Mouse (Mus musculus) MEL (cell line): Measurements from ENCODE around the gene Sh3gl3. TPM values are rescaled to one million over a fixed set of nuclear protein-coding genes. Genes with fewer than 3 reads are reported as not detected.

Experiments used
- DNase-seq: peaks from one replicate; pipeline ENCODE4 v3.0.0; 2011; ENCODE audit warnings: low read depth, low spot score
- H3K27ac ChIP-seq: 2 replicates; pipeline ENCODE4 v1.5.1; 2012; ENCODE audit warnings: low read depth, mild to moderate bottlenecking, control low read depth, low read length, moderate library complexity; ENCODE audit not compliant: control insufficient read depth
- H3K27me3 ChIP-seq, 2 experiments: fragments of 150-350 bp in 1 of 2; sonication (generic) in 1 of 2; 2 replicates each; pipeline ENCODE4 v1.6.1; 2012; ENCODE audit warnings: low read length in 2 of 2, mild to moderate bottlenecking in 2 of 2, improper control_type of control experiment in 1 of 2, moderate library complexity in 1 of 2; ENCODE audit not compliant: insufficient read depth in 2 of 2, control insufficient read depth in 1 of 2
- H3K36me3 ChIP-seq, 2 experiments: 2 replicates each; pipeline ENCODE4 v1.6.1; 2012 to 2014; ENCODE audit warnings: low read length in 2 of 2, improper control_type of control experiment in 1 of 2, inconsistent platforms in 1 of 2, mild to moderate bottlenecking in 1 of 2; ENCODE audit not compliant: insufficient read depth in 2 of 2, control insufficient read depth in 1 of 2
- H3K4me1 ChIP-seq, 2 experiments: fragments of 150-350 bp in 1 of 2; sonication (generic) in 1 of 2; 2 replicates each; pipeline ENCODE4 v1.6.1; 2012; ENCODE audit warnings: low read length in 2 of 2, improper control_type of control experiment in 1 of 2, mild to moderate bottlenecking in 1 of 2; ENCODE audit not compliant: insufficient read depth in 2 of 2, control insufficient read depth in 1 of 2
- H3K4me3 ChIP-seq, 2 experiments: fragments of 150-350 bp in 1 of 2; sonication (generic) in 1 of 2; 2 replicates each; pipeline ENCODE4 v1.5.1; 2012; ENCODE audit warnings: low read depth in 2 of 2, low read length in 2 of 2, mild to moderate bottlenecking in 2 of 2, moderate library complexity in 2 of 2, control low read depth in 1 of 2, improper control_type of control experiment in 1 of 2; ENCODE audit not compliant: control insufficient read depth in 1 of 2, insufficient read depth in 1 of 2
- H3K79me2 ChIP-seq: 2 replicates; pipeline ENCODE4 v1.6.1; 2012; ENCODE audit warnings: mild to moderate bottlenecking, low read length, moderate library complexity; ENCODE audit not compliant: control insufficient read depth, poor library complexity, insufficient read depth
- H3K9ac ChIP-seq: 2 replicates; pipeline ENCODE4 v1.6.1; 2012; ENCODE audit warnings: low read depth, mild to moderate bottlenecking, control low read depth, low read length, moderate library complexity; ENCODE audit not compliant: control insufficient read depth, poor library complexity, severe bottlenecking
- H3K9me3 ChIP-seq: fragments of 150-350 bp; sonication (generic); replicated peaks from 2 replicates; pipeline ENCODE4 v1.6.1; 2012; ENCODE audit warnings: mild to moderate bottlenecking, low read length, improper control_type of control experiment, moderate library complexity; ENCODE audit not compliant: insufficient read depth
- BHLHE40 ChIP-seq: IDR thresholded peaks from 2 replicates; pipeline ENCODE4 v1.6.1; 2012; ENCODE audit warnings: low read depth, mild to moderate bottlenecking, inconsistent platforms, low read length, improper control_type of control experiment, borderline replicate concordance
- CTCF ChIP-seq, 3 experiments: IDR thresholded peaks in 2 of 3; conservative IDR thresholded peaks in 1 of 3; 2 replicates each; pipeline ENCODE4 v1.5.1; 2011 to 2012; ENCODE audit warnings: low read length in 3 of 3, low read depth in 2 of 3, mild to moderate bottlenecking in 2 of 3, improper control_type of control experiment in 1 of 3, inconsistent platforms in 1 of 3, mixed read lengths in 1 of 3, moderate library complexity in 1 of 3; ENCODE audit not compliant: control insufficient read depth in 1 of 3, insufficient read depth in 1 of 3, poor library complexity in 1 of 3, severe bottlenecking in 1 of 3
- ETS1 ChIP-seq: IDR thresholded peaks from 2 replicates; pipeline ENCODE4 v1.6.1; 2012; ENCODE audit warnings: low read depth, mild to moderate bottlenecking, inconsistent platforms, low read length, improper control_type of control experiment, moderate library complexity
- GABPA ChIP-seq: IDR thresholded peaks from 2 replicates; pipeline ENCODE4 v1.6.1; 2012; ENCODE audit warnings: low read depth, mild to moderate bottlenecking, inconsistent platforms, low read length, improper control_type of control experiment, moderate library complexity
- HCFC1 ChIP-seq: IDR thresholded peaks from 2 replicates; pipeline ENCODE4 v1.6.1; 2012; ENCODE audit warnings: low read depth, mild to moderate bottlenecking, inconsistent platforms, low read length, improper control_type of control experiment, moderate library complexity
- JUND ChIP-seq: IDR thresholded peaks from 2 replicates; pipeline ENCODE4 v1.6.1; 2011; ENCODE audit warnings: low read depth, mild to moderate bottlenecking, improper control_type of control experiment, low read length
- MYC ChIP-seq: IDR thresholded peaks from 2 replicates; pipeline ENCODE4 v1.6.1; 2011; ENCODE audit warnings: low read depth, mild to moderate bottlenecking, low read length, improper control_type of control experiment, moderate library complexity
- NRF1 ChIP-seq: IDR thresholded peaks from 2 replicates; pipeline ENCODE4 v1.6.1; 2014; ENCODE audit warnings: low read depth, mild to moderate bottlenecking, inconsistent platforms, low read length, improper control_type of control experiment, moderate library complexity; ENCODE audit not compliant: poor library complexity, insufficient read depth, severe bottlenecking
- POLR2AphosphoS5 ChIP-seq: IDR thresholded peaks from 2 replicates; pipeline ENCODE4 v1.6.1; 2012; ENCODE audit warnings: low read depth, borderline replicate concordance, mild to moderate bottlenecking, inconsistent platforms, low read length, moderate library complexity, mixed read lengths
- polyA plus RNA-seq, 2 experiments: library from polyadenylated mRNA; stranded (reverse) in 1 of 2; unstranded in 1 of 2; fragments of >175 nt in 1 of 2; fragments of >200 nt in 1 of 2; gene quantifications; 2 replicates each; pipeline versions ENCODE4 v1.2.1 to v1.2.4; 2012; ENCODE audit warnings: low replicate concordance in 2 of 2, low read depth in 1 of 2; ENCODE audit not compliant: insufficient read length in 2 of 2, insufficient read depth in 1 of 2, missing spikeins in 1 of 2
- total RNA-seq: library from RNA; depleted of rRNA; stranded (reverse); fragments of 300-350 nt; gene quantifications from 2 replicates; pipeline ENCODE4 v1.2.3, GENCODE M21; 2012

Gene Sh3gl3
- total and polyA plus RNA-seq, 3 experiments, result not detected

- H3K9ac ChIP-seq, result no peak overlapping the region
- H3K27me3 ChIP-seq, result no peaks in the 10 kb centered on the region
- H3K36me3 ChIP-seq, result no peaks in the 10 kb centered on the region
- DNase-seq, result no peak
- no peaks in the 10 kb centered on the region for H3K9me3 ChIP-seq
- no peak for TF ChIP-seq NRF1
- no peak for TF ChIP-seq GABPA
- no peak for TF ChIP-seq JUND
- no peak for TF ChIP-seq HCFC1
- TF ChIP-seq CTCF (IDR thresholded peaks at IDR 0.05 in 2 of 3, conservative IDR thresholded peaks at IDR 0.05 in 1 of 3; ENCODE audit: control insufficient read depth in 1 of 3, insufficient read depth in 1 of 3, low read depth in 2 of 3, low read length in 3 of 3, poor library complexity in 1 of 3, severe bottlenecking in 1 of 3), result no peak
- no peak for TF ChIP-seq ETS1
- TF ChIP-seq POLR2AphosphoS5, result no peak
- no peaks in the 10 kb centered on the region for H3K79me2 ChIP-seq
- no peak overlapping the region for H3K4me3 ChIP-seq
- H3K27ac ChIP-seq, result no peak overlapping the region
- no peaks in the 10 kb centered on the region for H3K4me1 ChIP-seq
These were observed 164.5 kb downstream of the Sh3gl3 start for GRCm38 (mm10) chr7:82338121-82338520.

GRCm38 (mm10) chr7:82338532-82338931, 164.9 kb downstream of the Sh3gl3 start:
- DNase-seq, result no peak
- Histone ChIP-seq H3K4me1 (no peaks in the 10 kb centered on the region), H3K4me3 (no peak overlapping the region), H3K9ac (no peak overlapping the region), H3K36me3 (no peaks in the 10 kb centered on the region), H3K9me3 (no peaks in the 10 kb centered on the region), H3K27ac (no peak overlapping the region), H3K79me2 (no peaks in the 10 kb centered on the region), H3K27me3 (no peaks in the 10 kb centered on the region)
- TF ChIP-seq MYC (no peak), CTCF (IDR thresholded peaks at IDR 0.05 in 2 of 3, conservative IDR thresholded peaks at IDR 0.05 in 1 of 3; ENCODE audit: control insufficient read depth in 1 of 3, insufficient read depth in 1 of 3, low read depth in 2 of 3, low read length in 3 of 3, poor library complexity in 1 of 3, severe bottlenecking in 1 of 3) (peak in 2 of 3 experiments; percentile 2 to 16; a peak in 2 of 6 replicates)

- Histone ChIP-seq H3K9ac (no peak overlapping the region), H3K4me3 (no peak overlapping the region), H3K9me3 (no peaks in the 10 kb centered on the region), H3K79me2 (no peaks in the 10 kb centered on the region), H3K36me3 (no peaks in the 10 kb centered on the region), H3K27ac (no peak overlapping the region), H3K27me3 (no peaks in the 10 kb centered on the region), H3K4me1 (no peaks in the 10 kb centered on the region)
- DNase-seq, result no peak
- TF ChIP-seq BHLHE40 (no peak), CTCF (IDR thresholded peaks at IDR 0.05 in 2 of 3, conservative IDR thresholded peaks at IDR 0.05 in 1 of 3; ENCODE audit: control insufficient read depth in 1 of 3, insufficient read depth in 1 of 3, low read depth in 2 of 3, low read length in 3 of 3, poor library complexity in 1 of 3, severe bottlenecking in 1 of 3) (peak in 1 of 3 experiments; percentile 23; a peak in 2 of 6 replicates)
These were observed 165.6 kb downstream of the Sh3gl3 start for GRCm38 (mm10) chr7:82339214-82339613.
